Mouse (Mus musculus) cerebellum, postnatal 36 days (tissue): ENCODE results near the gene Heatr9.
"Not testable (repeated sequence)": the region's sequence is repeated elsewhere in the genome, so short reads cannot be mapped to it uniquely, and the experiment has no call there.

Experiments
- DNase-seq, 2 experiments: peaks; one replicate each; pipeline ENCODE4 v3.0.0; 2021 to 2022; ENCODE audit warnings: mixed read lengths in 2 of 2

Gene Heatr9

DNA sequence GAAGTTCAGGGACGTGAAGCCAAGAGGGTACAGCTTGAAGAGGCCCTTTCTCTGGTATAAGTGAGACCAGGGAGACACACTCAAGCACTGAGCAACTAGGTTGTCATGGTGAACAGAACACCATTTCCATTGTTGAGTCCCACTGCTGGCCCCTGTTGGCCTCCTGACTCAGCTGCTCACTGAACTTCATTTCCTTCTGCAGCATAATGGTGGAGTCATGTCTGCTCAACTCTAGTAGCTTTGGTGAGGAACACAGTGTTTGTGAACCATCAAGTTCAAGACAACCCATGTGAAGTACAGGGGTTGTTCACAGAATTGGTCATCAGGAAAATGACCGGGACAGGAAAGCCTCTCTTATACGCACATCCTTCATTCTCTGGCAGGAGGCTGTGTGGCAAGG lies at the start of gene Heatr9:
Gene Heatr9 (minus strand): TSS at position 101 of the 400 bp plus-strand sequence.
- no peak for DNase-seq

DNA sequence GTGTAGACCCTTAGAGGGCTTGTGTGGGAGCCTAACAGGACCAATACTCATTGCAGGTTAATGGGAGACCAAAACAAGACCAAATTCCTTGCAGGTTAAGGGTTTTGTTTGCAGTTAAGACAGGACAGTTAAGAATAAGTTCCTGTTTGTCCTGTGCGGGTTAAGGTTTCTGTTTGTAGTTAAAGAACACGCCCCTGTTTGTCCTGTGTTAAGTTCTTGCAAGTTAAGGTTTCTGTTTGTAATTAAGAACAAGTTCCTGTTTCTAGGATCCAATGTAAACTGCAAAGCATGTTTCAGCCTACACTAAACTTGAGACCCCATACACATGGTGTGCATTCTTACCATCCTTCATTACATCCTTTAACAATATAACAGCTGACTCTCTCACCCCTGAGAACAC lies 48.2 kb upstream of the Heatr9 start:
- DNase-seq, result no peak

DNA sequence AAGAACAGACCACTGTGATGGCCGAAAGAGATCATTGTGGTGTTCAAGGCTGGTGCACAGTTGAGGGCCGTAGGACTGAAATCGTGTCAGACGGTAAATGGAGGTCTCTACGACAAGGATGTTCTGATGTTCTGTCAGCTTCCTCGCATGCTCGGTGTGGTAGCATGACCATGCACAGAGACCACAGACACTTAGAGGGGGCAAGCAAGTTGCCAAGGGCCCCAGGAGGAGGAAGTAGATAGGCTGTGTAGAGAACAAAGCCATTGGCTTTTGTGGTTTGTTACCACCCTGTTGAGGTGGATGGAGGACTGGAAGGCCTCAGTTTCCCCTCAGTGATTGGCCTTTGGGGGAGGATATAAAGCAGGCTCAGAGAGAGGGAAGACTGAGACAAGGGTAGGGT lies 47.3 kb upstream of the Heatr9 start:
- DNase-seq, result no peak

DNA sequence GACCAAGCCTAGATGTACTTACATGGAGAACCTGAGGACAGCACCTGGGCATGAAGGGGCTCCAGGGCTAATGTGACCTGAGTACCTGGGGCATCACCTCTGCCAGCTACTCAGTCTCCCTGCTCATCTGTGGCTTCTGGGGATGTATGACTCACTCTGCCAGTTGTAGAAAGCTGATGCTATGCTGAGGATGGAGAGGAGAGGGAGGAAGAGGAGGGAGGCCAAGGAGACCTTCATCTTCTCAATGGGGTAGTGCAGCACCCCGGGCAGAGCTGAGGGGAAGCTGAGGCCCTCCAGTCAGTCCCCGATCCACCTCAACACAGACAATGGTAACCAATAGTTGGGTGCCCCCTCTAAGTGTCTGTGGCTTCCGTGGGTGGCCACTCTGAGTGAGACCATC lies 46.8 kb upstream of the Heatr9 start:
- DNase-seq, result no peak

DNA sequence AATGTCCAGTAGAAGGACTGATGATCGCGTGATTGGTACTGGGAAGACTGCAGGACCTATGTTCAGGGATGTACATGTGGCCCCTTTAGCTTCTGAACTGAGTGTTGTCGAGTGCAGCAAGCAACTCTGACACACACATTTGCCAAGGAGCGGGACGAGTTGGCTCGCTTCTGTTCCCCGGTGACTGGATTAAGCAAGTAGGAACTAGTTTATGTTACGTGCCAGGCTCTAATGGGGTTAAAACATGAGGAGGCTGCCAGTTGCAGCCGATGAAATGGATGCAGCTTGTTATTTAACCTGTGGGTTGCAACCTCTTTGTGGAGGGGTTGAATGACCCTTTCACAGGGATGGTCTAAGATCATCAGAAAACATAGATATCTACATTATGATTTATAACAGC lies 46.1 kb upstream of the Heatr9 start:
- no peak for DNase-seq

DNA sequence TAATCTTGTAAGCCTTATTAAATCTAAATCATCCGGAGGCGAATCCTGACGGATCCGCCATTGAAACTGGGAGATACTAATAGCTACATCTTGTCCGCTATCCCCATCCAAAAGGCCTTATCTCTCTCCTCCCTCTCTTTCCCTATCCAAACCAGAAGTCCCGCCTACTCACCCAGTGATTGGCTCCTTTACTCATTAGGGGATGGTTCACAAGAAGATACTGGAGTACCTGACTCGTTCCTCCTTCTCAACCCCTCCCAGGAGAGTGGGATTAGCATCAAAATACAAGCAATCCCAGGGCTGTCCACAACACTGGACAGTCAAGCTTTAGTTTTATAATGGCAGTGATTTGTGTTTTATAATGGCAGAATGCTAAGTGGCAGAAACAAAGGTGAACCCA lies 45.3 kb upstream of the Heatr9 start:
- DNase-seq, result no peak

DNA sequence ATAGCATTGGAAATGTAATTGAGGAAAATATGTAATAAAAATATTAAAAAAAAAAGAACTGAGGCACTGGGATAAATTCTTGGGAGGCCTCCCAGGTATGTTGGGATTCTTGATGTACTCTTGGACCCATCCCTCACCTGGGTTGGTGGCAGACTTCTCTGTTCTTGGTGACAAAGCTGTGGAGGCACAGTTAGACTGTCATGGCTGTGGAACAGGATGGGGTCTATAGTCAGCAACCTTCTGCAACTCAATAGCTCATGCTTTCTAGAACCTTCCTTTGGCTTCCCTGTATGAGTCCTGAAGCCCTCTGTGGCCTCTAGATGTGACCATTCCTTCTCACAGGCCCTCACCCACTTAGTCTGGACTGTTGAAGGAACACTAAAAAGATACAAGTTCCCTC lies 44.6 kb upstream of the Heatr9 start:
- DNase-seq, result no peak

DNA sequence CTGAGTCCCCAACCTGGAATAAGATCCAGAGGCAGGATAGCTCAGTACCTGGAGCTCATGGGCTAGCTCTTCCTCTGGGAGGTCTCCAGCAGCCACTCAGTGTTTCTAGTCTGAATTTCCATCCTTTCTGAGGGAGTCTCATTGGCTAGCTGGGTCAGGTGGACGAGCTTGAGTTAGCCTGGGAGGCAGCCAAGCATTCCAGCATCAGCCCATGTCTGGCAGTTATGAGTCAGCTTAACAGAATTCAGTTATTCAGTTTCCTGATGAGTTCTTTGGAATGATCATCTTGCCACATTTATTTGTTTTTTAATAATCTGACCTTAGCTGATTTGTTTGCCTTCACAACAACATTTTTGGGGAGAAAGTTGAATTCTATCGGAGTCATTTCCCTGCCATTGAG lies 41.8 kb upstream of the Heatr9 start:
- DNase-seq, result no peak

DNA sequence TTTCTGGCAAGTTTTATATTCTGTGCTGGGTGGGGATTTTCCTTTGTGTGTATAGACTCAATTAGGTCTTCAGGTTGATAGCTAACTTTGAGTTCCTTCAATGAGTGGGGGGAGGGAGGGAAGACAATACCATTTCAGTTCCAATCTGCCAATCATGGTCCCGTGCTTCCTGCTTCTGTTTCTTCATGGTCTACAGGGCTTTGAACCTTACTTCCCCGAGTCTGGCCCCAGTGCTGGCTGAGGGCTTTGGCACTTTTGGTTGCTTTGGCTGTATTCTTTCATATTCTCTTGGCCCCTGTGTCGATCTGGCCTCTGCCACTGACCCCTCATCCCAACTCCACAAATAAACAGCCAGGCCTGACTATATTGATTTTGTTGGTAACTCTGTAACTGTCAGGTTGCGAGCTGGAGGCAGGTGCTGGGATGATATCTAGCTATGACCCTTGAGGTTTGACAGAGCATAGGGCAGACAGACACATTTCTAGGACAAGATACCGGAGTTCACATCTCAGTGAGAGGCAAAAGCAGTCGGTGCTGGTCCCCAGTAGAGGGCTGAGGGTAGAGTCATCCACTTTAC lies 40.4 kb upstream of the Heatr9 start:
- no peak for DNase-seq

DNA sequence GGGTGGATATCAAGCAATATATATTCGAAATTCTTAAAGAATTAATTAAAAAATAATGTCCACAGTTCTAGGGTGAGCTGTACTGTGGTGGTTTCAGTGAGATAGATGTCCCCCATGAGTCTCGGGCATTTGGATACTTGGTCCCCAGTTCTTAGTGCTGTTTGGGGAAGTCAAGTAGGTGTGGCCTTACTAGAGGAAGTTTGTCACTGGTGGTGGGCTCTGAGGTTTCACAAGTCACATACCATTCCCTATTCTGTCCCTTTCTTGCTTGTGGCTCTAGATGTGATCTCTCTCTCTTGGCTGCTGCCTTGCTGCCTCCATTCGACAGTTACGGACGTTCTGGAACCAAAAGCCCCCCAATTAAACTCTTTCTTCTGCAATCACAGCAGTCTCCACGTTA lies 38.4 kb upstream of the Heatr9 start:
- DNase-seq, result no peak

DNA sequence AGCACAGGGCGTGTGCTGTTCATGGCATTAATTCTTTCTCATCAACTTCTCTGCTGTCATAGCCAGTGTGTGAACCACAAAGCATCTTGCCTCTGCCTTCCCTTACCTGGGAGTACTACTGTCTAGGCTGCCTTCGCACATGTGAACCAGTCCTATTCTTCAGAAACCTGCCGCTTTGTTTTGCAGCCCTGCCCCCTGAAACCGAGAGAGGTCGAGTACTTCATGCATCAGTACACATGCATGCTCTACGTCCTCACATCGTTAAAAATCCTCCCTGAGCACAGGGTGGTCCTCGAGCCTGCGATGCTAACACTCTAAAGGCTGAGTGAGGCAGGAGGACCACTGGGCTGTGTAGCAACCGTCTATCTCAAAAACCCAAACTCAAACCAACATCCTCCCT lies 35.1 kb upstream of the Heatr9 start:
- DNase-seq, result no peak

DNA sequence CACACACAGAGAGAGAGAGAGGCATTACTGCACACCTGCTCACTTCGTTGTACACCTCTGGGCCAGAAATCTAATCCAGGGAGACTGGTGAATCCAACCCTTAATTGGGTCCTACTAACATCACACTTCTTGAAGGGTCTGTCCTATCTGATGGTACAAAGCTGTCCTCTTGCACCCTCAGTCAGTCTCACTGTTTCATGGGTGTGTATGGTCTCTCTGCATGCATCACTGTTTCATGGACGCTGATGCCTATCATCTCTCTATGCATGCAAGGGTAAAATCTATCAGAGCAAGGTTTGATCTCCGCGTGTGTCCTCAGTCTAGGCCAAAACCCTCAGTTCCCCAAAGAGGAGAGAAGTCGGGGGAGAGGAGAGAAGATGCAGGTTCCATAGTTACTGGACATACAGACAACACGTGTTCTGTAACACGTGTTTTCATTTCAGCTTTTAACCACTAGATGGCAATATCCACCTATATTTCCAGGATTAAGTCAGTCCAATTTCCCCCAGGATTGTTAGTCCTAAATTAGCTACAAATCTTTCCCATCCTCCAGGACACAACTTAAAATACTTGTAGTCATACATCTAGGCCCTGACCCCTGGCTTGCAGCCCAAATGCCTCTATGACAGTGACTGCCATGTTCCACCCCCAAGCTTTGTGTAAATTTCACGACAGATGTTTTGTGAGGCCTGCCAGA lies 34.3 kb upstream of the Heatr9 start:
- peak; percentile 11 to 17 for DNase-seq

DNA sequence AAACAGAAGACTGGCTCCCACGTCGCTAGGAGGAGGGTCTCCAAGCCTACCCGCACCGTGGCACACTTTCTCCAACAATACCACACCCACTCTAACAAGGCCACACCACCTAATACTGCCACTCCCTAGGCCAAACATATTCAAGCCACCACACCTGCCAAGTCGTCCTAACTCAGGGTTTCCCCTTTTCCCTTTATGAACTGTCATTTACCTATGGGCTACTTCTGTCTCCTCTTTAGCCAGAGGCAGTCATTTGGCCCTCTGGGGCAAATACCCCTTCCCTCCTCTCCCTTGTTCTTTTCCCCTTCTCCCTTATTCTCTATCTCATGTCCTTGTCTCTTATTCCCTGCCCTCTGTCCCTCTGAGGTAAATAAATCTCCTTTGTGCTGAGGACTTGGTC lies 29.7 kb upstream of the Heatr9 start:
- DNase-seq, result no peak

DNA sequence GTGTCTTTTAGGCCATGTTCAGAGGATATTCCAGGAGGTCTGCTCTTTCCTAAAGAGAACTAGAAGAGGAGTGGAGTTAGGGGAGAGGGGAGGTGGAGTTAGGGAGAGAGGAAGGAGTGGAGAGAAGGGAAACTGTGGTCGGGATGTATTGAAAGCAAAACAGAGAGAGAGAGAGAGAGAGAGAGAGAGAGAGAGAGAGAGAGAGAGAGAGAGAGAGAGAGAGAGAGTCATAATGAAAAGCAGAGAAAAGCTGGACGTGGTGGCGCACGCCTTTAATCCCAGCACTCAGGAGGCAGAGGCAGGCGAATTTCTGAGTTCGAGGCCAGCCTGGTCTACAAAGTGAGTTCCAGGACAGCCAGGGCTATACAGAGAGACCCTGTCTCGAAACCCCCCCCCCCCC lies 29.1 kb upstream of the Heatr9 start:
- not testable (repeated sequence) for DNase-seq

DNA sequence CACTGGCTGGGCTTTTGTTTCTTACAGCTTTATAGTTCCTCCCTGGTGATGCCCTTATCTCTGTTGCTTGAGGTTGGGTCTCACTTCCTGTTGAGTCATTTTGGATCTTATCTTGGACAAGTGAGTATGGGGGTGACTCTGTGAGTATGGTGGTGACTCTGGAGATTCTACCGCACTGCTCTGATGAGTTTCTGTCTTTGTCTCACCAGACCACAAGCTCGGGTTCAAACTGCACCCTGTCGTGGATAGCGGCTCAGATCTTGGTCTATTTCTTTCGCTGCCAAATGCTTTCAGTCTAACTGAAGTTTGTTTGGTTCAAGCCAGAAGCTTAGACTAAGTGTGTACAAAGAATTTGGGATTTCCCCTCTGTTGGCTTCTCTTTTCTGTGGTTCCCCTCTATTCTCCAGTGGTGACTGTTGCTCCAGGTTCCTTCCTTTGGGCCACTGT lies 28.2 kb upstream of the Heatr9 start:
- no peak for DNase-seq

DNA sequence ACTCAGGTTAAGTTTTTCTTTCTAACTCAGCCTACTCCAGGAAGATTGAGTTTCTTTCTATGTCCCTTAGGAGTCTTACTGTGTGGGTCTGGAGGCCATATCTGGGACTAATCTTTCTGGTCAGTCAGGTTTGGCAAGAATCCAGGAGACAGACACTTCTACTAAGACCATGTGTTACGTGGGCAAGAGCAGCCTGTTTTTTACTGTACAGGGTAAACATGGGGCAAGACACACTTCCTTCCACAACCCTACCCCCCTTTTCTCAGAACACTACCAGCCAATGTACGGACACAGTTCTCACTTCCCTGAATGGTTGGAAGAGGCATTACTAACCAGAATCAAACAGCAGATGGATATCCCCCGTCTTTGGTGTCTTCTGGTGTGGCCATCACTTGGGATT lies 22.2 kb upstream of the Heatr9 start:
- no peak for DNase-seq

DNA sequence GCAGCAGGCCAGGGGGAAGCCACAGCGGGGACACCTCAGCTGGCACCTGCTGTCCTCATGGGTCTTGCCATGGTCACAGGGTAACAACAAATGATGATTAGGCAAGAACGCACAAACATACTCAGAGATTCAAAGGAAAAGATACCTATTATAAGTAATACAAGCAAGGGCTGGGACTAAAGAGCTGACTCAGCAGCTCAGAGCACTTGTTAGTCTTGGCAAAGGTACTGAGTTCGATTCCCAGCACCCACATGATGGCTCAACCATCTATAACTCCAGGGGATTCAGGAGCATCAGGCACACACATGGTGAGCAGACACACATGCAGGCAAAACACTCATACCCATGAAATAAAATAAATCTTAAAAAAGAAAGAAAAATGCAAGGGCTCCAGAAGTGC lies 19.4 kb upstream of the Heatr9 start:
- DNase-seq, result no peak

DNA sequence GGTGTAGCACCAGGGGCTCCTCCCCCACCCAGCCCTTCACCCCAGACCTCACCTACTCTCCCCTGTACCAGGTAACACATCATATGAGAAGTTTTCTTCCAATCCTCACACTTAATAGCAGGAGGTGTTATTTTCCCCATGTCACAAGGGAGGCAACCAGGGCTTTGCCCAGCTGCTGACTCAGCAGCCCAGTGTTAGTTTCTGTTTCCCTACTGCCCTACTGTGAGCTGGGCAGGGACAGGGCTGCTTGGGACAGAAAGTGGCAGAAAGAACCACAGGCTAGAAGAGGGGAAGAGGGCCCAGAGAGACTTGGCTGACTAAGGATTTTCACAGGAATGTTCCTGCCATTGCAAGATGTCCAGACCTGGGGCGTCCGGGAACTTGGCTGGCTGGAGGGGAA lies 19.0 kb upstream of the Heatr9 start:
- no peak for DNase-seq

DNA sequence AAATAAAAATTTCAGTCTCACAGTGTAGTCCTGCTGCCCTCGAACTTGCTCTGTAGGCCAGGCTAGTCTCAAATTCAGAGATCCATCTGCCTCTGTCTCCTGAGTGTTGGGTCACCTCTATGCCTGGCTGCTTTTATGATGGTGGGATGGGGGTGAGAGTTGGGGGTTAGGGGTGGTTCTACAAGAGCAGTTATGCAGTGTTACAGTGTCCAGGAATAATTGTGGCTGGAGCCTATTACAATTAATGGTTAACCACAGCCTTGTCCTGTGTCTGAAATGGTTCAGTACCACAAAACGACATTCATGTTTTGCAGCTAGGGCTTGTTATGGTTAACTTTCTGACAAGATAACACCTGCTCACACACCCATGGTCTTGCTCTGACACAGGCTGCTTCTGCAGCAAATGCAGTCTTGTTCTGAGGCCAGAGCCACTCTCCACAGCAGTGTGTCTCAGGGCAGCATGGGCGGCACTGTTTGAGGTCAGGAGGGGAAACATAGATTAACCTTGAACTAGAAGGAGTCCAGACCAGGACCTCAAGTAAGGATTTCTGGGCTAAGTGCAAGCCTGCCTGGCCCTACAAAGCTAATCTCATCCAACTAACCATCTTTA lies 16.8 kb upstream of the Heatr9 start:
- no peak for DNase-seq

DNA sequence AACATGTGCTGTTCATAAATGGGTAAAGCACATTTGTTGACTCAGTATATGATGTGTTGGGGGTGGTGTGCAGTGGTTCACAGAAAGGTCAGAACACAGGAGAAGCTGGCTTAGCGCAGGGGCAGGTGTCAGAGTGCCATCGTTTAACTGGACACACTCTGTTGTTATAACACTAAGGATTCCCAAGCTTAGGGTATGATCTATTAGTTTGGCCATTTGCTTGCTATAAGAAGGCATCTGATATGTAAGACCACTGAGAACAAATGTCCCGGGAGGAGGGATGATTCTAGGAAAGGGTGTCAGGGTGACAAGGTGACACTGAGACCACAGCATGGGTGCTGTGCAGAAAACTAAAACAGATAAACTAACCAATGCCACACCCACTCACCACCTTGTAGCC lies 14.9 kb upstream of the Heatr9 start:
- DNase-seq, result no peak

DNA sequence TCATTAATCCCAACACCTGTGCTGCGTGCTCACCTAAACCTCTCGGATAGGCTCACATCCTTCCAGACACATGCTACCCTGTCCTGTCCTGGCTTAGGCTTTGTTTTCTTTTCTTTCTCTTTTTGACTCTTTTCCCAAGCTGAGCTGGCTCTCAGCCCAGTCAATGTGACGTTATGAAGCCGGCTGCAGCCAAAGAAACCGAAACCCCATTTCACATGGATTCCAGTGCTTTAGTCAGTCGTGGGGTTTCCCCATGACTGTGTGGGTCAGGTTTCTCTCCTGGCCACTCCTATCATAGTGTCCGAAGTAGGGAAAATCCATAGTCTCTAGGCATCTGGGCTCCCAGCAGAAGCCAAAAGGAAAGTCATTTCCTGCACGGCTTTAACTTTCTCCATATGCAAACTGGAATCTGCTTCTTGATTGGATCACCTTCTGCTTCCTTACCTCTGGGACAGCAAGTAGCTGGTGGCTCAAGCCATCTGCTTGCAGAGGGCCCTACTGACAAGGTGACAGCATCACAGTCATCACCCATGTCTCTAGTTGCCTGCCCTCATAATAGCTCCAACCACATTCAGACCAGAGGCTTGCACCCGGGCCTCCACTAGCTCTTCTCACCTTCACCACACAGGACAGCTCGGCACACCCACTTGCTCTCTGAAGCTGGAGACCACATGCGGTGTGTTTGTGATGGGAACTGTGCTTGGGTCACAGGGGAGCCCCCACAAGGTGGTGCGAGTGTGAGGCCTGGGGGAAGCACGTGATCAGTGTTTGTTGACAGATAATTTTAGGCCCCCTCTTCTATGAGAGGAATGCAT lies 12.8 kb upstream of the Heatr9 start:
- peak; percentile 35 to 40 for DNase-seq

DNA sequence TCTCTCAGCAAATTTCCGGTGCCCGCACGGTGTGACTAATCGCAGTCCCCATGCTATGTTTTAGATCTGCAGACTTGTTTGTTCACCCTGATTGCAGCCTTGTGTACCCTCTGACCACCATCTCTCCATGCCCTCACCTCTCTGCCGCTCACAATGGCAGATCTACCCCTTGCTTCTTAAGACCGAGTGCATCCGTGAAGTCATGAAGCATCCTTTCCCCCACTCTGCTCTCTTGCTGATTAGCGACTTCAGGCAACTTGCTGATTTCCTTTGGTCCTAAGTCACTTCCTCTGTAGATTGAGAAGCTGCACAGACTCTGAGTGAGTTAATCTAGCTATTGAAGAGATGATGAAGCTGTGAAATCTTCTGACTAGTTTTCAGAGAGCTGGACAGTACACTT lies 12.2 kb upstream of the Heatr9 start:
- no peak for DNase-seq

DNA sequence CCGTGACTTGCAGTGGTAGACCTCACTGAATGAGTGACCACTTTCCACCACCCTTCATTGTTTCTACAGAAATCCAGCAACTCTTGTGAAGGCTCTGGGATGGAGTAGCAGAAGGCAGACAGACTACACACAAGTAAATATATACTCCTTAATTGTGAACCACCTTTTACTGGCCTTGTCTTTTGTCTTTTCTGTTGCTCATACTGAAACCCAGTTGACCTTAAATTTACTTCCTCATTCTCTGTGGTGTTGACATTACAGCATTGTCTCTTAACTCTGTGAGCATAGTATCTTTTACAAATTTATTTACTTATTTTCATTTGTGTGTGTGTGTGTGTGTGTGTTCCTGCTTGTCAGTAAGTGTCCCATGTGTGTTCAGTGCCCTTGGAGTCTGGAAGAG lies 11.2 kb upstream of the Heatr9 start:
- DNase-seq, result no peak

DNA sequence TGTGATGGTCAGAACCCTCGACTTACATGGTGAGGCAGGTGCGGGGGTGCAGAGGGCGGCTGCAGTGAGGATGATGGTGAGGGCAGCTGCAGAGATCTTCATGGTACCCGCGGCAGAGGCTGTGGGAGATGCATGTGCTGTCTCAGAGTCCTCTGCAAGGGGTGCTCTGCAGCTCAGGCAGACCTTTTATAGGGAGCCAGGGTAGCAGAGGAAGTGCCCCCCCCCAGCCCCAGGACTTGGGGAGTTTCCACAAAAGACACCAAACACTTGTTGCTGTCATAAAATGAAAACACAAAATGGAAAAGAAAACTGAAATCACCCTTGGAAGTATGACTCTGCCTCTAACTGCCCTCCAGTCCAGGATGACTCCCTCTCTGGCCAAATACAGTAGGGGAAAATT lies 8.4 kb upstream of the Heatr9 start, which contains the start of gene Ccl5:
Gene Ccl5 (minus strand): TSS at position 159 of the 400 bp plus-strand sequence.
- no peak for DNase-seq
